Mouse (Mus musculus): ENCODE results near the gene Impdh1. TPM values are rescaled to one million over a fixed set of nuclear protein-coding genes. Genes with fewer than 3 reads are reported as not detected.
A peak's percentile ranks its signal among the peaks of the same experiment; 100 is the strongest.

Impdh1 gene
- polyA plus RNA-seq, 1 experiment from 2014 or later, result 45.7 TPM

GRCm38 (mm10) chr6:29215181-29215580 is 983 bp downstream of the Impdh1 start:
- WGBS, result 21% methylated on average over 9 of the region's 9 CpGs
- peak overlapping the region; percentile 58 for H3K4me3 ChIP-seq (ENCODE audit: low read length)
- H3K9me3 ChIP-seq (ENCODE audit: control insufficient read depth, low read length), result no peaks in the 10 kb centered on the region
- no peaks in the 10 kb centered on the region for H3K36me3 ChIP-seq (ENCODE audit: control insufficient read depth, insufficient read depth, low read length)
- no peak overlapping the region for H3K27ac ChIP-seq (ENCODE audit: low read length)
- H3K4me2 ChIP-seq (ENCODE audit: low read depth, low read length), result peak overlapping the region; percentile 98
- H3K4me1 ChIP-seq (replicated peaks; ENCODE audit: control insufficient read depth, insufficient read depth, low read length), result peaks cover 32% of the 10 kb centered on the region
- ATAC-seq (ENCODE audit: low read depth), result no peak
- H3K27me3 ChIP-seq (ENCODE audit: control insufficient read depth, insufficient read depth, low read depth, low read length), result peaks cover 6% of the 10 kb centered on the region; the same call in 1 of the 2 replicates
- peak overlapping the region; percentile 66 for H3K9ac ChIP-seq (ENCODE audit: low read length)

- Histone ChIP-seq H3K27me3 (ENCODE audit: control insufficient read depth, insufficient read depth, low read depth, low read length) (peaks cover 6% of the 10 kb centered on the region; the same call in 1 of the 2 replicates), H3K27ac (ENCODE audit: low read length) (peak overlapping the region; percentile 5; the same call in 1 of the 2 replicates), H3K4me3 (ENCODE audit: low read length) (no peak overlapping the region), H3K9me3 (ENCODE audit: control insufficient read depth, low read length) (no peaks in the 10 kb centered on the region), H3K9ac (ENCODE audit: low read length) (no peak overlapping the region), H3K4me2 (ENCODE audit: low read depth, low read length) (peak overlapping the region; percentile 98; the same call in 1 of the 2 replicates), H3K4me1 (replicated peaks; ENCODE audit: control insufficient read depth, insufficient read depth, low read length) (peaks cover 32% of the 10 kb centered on the region), H3K36me3 (ENCODE audit: control insufficient read depth, insufficient read depth, low read length) (no peaks in the 10 kb centered on the region)
- 39% methylated on average over 5 of the region's 5 CpGs for whole genome bisulfite sequencing
- no peak for ATAC-seq (ENCODE audit: low read depth)
These were observed 1.4 kb downstream of the Impdh1 start for GRCm38 (mm10) chr6:29214776-29215175.

- Histone ChIP-seq H3K4me1 (replicated peaks; ENCODE audit: control insufficient read depth, insufficient read depth, low read length) (peaks cover 32% of the 10 kb centered on the region), H3K27ac (ENCODE audit: low read length) (peak overlapping the region; percentile 5; the same call in 1 of the 2 replicates), H3K36me3 (ENCODE audit: control insufficient read depth, insufficient read depth, low read length) (no peaks in the 10 kb centered on the region), H3K4me2 (ENCODE audit: low read depth, low read length) (no peak overlapping the region), H3K27me3 (ENCODE audit: control insufficient read depth, insufficient read depth, low read depth, low read length) (peaks cover 6% of the 10 kb centered on the region; the same call in 1 of the 2 replicates), H3K4me3 (ENCODE audit: low read length) (no peak overlapping the region), H3K9ac (ENCODE audit: low read length) (peak overlapping the region; percentile 34; the same call in 1 of the 2 replicates), H3K9me3 (ENCODE audit: control insufficient read depth, low read length) (no peaks in the 10 kb centered on the region)
- 18% methylated on average over 1 of the region's 1 CpGs for WGBS
- 0 out of 2 replicates have a peak, but pooled peaks have one; percentile 4 for ATAC-seq (ENCODE audit: low read depth)
These were observed 1.9 kb downstream of the Impdh1 start for GRCm38 (mm10) chr6:29214245-29214644.

GRCm38 (mm10) chr6:29213436-29213835 is 2.7 kb downstream of the Impdh1 start:
- no peaks in the 10 kb centered on the region for H3K9me3 ChIP-seq (ENCODE audit: control insufficient read depth, low read length)
- H3K27me3 ChIP-seq (ENCODE audit: control insufficient read depth, insufficient read depth, low read depth, low read length), result peaks cover 6% of the 10 kb centered on the region; the same call in 1 of the 2 replicates
- no peak for ATAC-seq (ENCODE audit: low read depth)
- no peak overlapping the region for H3K27ac ChIP-seq (ENCODE audit: low read length)
- H3K4me3 ChIP-seq (ENCODE audit: low read length), result no peak overlapping the region
- no peaks in the 10 kb centered on the region for H3K36me3 ChIP-seq (ENCODE audit: control insufficient read depth, insufficient read depth, low read length)
- no peak overlapping the region for H3K4me2 ChIP-seq (ENCODE audit: low read depth, low read length)
- peaks cover 32% of the 10 kb centered on the region for H3K4me1 ChIP-seq (replicated peaks; ENCODE audit: control insufficient read depth, insufficient read depth, low read length)
- 65% methylated on average over 5 of the region's 5 CpGs for WGBS
- no peak overlapping the region for H3K9ac ChIP-seq (ENCODE audit: low read length)

- peak overlapping the region; percentile 75 for H3K9ac ChIP-seq (ENCODE audit: low read length)
- WGBS, result under 1% methylated on average over 66 of the region's 66 CpGs
- ATAC-seq (ENCODE audit: low read depth), result peak; percentile 88
- no peaks in the 10 kb centered on the region for H3K9me3 ChIP-seq (ENCODE audit: control insufficient read depth, low read length)
- peak overlapping the region; percentile 75 for H3K4me3 ChIP-seq (ENCODE audit: low read length)
- peaks cover 32% of the 10 kb centered on the region for H3K4me1 ChIP-seq (replicated peaks; ENCODE audit: control insufficient read depth, insufficient read depth, low read length)
- H3K27ac ChIP-seq (ENCODE audit: low read length), result peak overlapping the region; percentile 38
- H3K36me3 ChIP-seq (ENCODE audit: control insufficient read depth, insufficient read depth, low read length), result no peaks in the 10 kb centered on the region
- peaks cover 6% of the 10 kb centered on the region; the same call in 1 of the 2 replicates for H3K27me3 ChIP-seq (ENCODE audit: control insufficient read depth, insufficient read depth, low read depth, low read length)
- peak overlapping the region; percentile 83 for H3K4me2 ChIP-seq (ENCODE audit: low read depth, low read length)
These were observed 4.2 kb downstream of the Impdh1 start for GRCm38 (mm10) chr6:29211806-29212492.

- peak overlapping the region; percentile 83 for H3K4me2 ChIP-seq (ENCODE audit: low read depth, low read length)
- ATAC-seq (ENCODE audit: low read depth), result no peak
These were observed 5.0 kb downstream of the Impdh1 start for GRCm38 (mm10) chr6:29211146-29211545.

GRCm38 (mm10) chr6:29210231-29210936 is 5.8 kb downstream of the Impdh1 start:
- Histone ChIP-seq H3K9me3 (ENCODE audit: control insufficient read depth, low read length) (no peaks in the 10 kb centered on the region), H3K4me3 (ENCODE audit: low read length) (no peak overlapping the region), H3K9ac (ENCODE audit: low read length) (no peak overlapping the region), H3K27ac (ENCODE audit: low read length) (no peak overlapping the region), H3K36me3 (ENCODE audit: control insufficient read depth, insufficient read depth, low read length) (0 out of 2 replicates have a peak, but pooled peaks cover 2% of the 10 kb centered on the region), H3K4me2 (ENCODE audit: low read depth, low read length) (no peak overlapping the region), H3K27me3 (ENCODE audit: control insufficient read depth, insufficient read depth, low read depth, low read length) (peaks cover 6% of the 10 kb centered on the region; the same call in 1 of the 2 replicates), H3K4me1 (replicated peaks; ENCODE audit: control insufficient read depth, insufficient read depth, low read length) (peaks cover 24% of the 10 kb centered on the region)
- no peak for ATAC-seq (ENCODE audit: low read depth)
- 80% methylated on average over 9 of the region's 9 CpGs for WGBS

More at GRCm38 (mm10) chr6:29211146-29211545, 5.0 kb downstream of the Impdh1 start:
- Histone ChIP-seq H3K4me3 (ENCODE audit: low read length) (peak overlapping the region; percentile 75), H3K27me3 (ENCODE audit: control insufficient read depth, insufficient read depth, low read depth, low read length) (peaks cover 6% of the 10 kb centered on the region; the same call in 1 of the 2 replicates), H3K9me3 (ENCODE audit: control insufficient read depth, low read length) (no peaks in the 10 kb centered on the region), H3K27ac (ENCODE audit: low read length) (no peak overlapping the region), H3K9ac (ENCODE audit: low read length) (peak overlapping the region; percentile 75), H3K36me3 (ENCODE audit: control insufficient read depth, insufficient read depth, low read length) (no peaks in the 10 kb centered on the region), H3K4me1 (replicated peaks; ENCODE audit: control insufficient read depth, insufficient read depth, low read length) (peaks cover 26% of the 10 kb centered on the region)
- 11% methylated on average over 7 of the region's 7 CpGs for WGBS

- Histone ChIP-seq H3K4me3 (ENCODE audit: low read length) (no peak overlapping the region), H3K27me3 (ENCODE audit: control insufficient read depth, insufficient read depth, low read depth, low read length) (no peaks in the 10 kb centered on the region), H3K9me3 (ENCODE audit: control insufficient read depth, low read length) (no peaks in the 10 kb centered on the region), H3K27ac (ENCODE audit: low read length) (no peak overlapping the region), H3K4me2 (ENCODE audit: low read depth, low read length) (no peak overlapping the region), H3K36me3 (ENCODE audit: control insufficient read depth, insufficient read depth, low read length) (0 out of 2 replicates have a peak, but pooled peaks cover 2% of the 10 kb centered on the region), H3K9ac (ENCODE audit: low read length) (no peak overlapping the region), H3K4me1 (replicated peaks; ENCODE audit: control insufficient read depth, insufficient read depth, low read length) (peaks cover 9% of the 10 kb centered on the region)
- WGBS, result 70% methylated on average over 5 of the region's 5 CpGs
- no peak for ATAC-seq (ENCODE audit: low read depth)
These were observed 8.0 kb downstream of the Impdh1 start for GRCm38 (mm10) chr6:29208178-29208577.

GRCm38 (mm10) chr6:29207017-29207416 is 9.1 kb downstream of the Impdh1 start:
- H3K27me3 ChIP-seq (ENCODE audit: control insufficient read depth, insufficient read depth, low read depth, low read length), result no peaks in the 10 kb centered on the region
- ATAC-seq (ENCODE audit: low read depth), result no peak
- H3K27ac ChIP-seq (ENCODE audit: low read length), result no peak overlapping the region
- H3K9me3 ChIP-seq (ENCODE audit: control insufficient read depth, low read length), result no peaks in the 10 kb centered on the region
- H3K36me3 ChIP-seq (ENCODE audit: control insufficient read depth, insufficient read depth, low read length), result 0 out of 2 replicates have a peak, but pooled peaks cover 2% of the 10 kb centered on the region
- H3K4me3 ChIP-seq (ENCODE audit: low read length), result no peak overlapping the region
- peaks cover 6% of the 10 kb centered on the region for H3K4me1 ChIP-seq (replicated peaks; ENCODE audit: control insufficient read depth, insufficient read depth, low read length)
- WGBS, result 85% methylated on average over 5 of the region's 5 CpGs
- H3K9ac ChIP-seq (ENCODE audit: low read length), result no peak overlapping the region
- H3K4me2 ChIP-seq (ENCODE audit: low read depth, low read length), result no peak overlapping the region

Data from lung, embryonic 16.5 days (tissue).